Mouse (Mus musculus): ENCODE measurements around the gene Crebbp.
"Not testable (repeated sequence)": the region's sequence is repeated elsewhere in the genome, so short reads cannot be mapped to it uniquely, and the experiment has no call there.

Gene Crebbp

DNA sequence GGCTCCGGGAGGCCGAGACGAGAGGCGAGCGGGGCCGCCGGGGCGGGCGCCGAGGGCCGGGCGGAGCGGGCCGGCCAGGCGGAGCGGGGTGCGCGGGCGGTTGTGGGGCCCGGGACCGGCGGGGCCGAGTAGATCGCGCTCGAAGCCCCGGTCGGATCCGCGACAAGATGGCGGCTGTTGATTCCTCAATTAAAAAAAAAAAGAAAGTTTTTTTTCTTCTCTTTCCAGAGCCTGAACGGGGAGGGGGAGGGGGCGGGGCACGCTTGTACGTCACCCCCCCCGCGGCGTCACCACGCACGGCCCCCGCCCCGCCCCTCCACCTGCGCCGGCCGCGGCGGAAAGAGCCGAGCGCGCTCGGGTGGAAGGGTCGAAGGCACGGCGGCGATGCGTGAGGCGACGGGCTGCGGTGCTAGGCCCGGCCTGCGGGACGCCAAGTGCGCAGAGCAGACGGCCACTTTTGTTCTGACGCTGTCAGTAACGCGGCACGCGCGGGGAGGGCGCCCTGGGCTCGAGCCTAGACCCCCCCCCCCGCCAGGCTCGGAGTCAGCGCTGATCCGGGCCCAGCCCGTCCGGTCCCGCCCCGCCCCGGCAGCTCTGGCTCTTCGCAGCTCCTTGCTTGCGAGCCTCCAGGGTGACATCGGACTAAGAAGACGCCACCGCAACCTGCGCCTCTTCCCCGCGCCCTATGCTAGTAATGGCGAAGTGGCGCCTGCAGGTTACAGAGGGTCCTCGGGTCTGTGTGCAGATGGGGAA is at the start of gene Crebbp:
TSS of gene Crebbp (minus strand) at position 199 of the 753 bp plus-strand sequence.
- DNase-seq (ENCODE audit: inconsistent age in 2 of 2, low spot score in 1 of 2) = peak; percentile 90 to 96

DNA sequence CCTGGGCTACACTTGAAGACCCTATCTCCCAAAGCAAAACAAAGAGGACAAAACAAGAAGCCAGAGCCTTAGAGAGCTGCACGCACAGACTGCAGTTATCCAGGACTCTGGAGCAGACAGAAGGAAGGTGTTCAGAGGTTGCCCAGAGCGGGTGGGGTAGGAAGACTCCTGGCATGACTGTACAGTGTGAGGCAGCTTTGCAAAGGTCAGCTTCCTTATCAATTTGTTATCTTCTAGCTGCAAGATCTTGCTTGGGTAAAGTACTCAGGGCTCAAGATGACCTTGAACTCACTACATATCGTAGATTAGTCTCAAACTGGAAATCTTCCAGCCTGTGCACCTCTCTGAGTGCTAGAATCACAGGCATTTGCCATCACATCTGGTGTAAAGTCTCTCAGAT is 49.7 kb upstream of the Crebbp start:
- DNase-seq (ENCODE audit: inconsistent age in 2 of 2, low spot score in 1 of 2) = peak; percentile 43 to 56

GRCm38 (mm10) chr16:4257546-4257945 is 43.7 kb upstream of the Crebbp start:
- no peak for DNase-seq (ENCODE audit: inconsistent age in 2 of 2, low spot score in 1 of 2)

DNA sequence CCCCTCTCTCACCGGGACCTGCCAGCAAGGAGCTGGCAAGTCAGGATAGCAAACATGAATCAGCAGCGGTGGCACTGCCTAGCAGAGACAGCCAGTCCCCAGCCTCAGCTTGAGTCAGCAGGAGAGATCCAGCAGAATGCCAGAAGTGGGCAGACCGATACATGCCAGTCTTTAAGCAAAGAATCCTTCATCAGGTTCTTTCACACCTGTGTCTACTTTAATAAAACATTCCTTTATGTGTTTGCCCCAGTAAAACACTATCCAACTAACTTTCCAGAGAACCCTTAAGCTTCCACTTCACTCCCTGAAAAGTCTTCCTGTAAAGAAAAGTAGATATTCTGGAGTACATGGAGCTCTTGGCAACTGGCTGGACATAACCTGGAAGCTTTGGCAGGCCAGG is 35.0 kb upstream of the Crebbp start:
- no peak for DNase-seq (ENCODE audit: inconsistent age in 2 of 2, low spot score in 1 of 2)

- DNase-seq (ENCODE audit: inconsistent age in 2 of 2, low spot score in 1 of 2) = not testable (repeated sequence)
These were observed 31.4 kb upstream of the Crebbp start for GRCm38 (mm10) chr16:4245241-4245640.

GRCm38 (mm10) chr16:4236131-4236530 is 22.3 kb upstream of the Crebbp start:
- no peak for DNase-seq (ENCODE audit: inconsistent age in 2 of 2, low spot score in 1 of 2)

GRCm38 (mm10) chr16:4235587-4235986 is 21.8 kb upstream of the Crebbp start:
- no peak for DNase-seq (ENCODE audit: inconsistent age in 2 of 2, low spot score in 1 of 2)

DNA sequence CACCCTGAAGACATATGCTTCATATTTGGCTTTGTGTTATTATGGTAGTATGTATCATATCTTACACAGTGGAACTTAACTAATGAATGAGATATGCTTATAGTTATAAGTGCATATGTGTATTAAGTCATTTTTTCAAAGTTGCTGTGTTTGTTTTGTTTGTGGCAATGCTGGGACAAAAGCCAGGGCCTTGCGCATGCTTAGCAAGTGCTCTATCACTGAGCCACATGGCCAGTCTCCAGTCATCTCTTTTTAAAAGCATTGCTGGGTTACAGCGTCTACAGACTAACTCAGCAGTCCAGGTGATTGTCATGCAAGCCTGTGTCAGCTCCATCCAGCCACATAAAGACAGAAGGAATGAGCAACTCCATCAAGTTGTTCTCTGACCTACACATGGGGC is 12.0 kb upstream of the Crebbp start:
- DNase-seq (ENCODE audit: inconsistent age in 2 of 2, low spot score in 1 of 2) = no peak

DNA sequence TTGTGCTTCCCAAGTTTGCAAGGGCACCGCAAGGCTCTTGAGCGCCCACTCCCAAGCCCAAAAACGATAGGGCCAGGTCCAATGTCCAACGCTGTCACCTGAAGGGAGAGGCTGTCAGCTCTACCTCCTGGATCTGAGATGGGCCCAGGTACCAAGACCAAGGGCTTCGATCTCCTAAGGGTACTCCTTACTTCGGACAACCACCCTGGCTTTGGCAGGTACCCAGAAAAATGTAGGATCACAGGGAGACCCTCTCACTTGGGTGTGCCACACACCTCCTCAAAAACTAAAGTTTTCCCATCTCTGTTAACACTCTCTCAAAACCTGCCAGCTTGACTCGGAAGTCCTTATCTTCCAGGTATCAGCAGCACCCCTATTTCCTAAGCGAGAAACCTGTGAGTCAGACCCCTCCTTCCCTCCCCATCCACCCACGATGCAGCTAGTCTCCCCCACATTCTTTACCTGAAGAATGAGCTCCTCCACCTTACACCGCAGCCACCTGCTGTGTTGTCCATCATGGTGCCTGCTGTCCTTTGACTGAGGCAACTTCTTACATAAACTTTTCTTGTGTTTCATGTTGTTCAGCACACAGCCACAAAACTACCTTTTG is 939 bp upstream of the Crebbp start:
- peak in 1 of 2 experiments; percentile 23 for DNase-seq (ENCODE audit: inconsistent age in 2 of 2, low spot score in 1 of 2)

DNA sequence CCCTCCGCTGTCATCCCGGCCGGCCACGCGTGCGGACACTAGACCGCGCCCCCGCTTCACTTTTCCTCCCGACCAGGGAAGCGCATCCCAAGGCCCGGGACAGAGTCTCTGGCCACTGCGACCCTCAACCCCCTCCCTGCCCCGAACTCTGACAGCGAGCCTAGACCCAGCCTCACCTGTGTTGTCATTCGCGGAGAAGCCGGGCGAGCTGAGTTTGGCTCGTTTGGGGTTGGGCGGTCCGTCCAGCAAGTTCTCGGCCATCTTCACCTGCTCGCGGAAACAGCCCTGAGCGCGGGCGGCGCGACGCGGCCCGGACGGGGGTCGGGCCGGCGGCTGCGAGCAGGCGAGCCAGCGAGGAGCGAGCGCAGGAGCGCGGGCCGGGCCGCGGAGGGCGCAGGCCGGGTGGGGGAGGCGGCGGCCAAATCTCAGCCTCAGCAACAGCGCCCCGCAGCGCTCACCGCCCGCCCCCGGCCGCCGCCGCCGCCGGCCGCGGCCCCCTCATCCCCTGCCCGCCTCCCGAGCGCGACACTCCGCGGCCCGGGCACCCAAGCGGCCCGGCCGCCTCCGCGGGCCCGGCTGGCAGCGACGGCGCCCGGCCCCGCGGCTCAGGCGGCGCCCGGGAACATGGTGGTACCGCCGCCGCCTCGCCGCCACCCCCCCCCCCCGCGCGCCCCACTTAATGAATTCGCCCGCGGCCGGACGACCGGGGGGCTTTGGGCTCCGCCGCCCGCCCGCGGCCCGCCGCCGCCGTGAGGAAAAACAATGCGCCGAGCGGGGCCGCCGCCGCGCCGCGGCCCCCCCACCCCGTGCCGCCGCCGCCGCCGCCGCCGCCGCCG is 616 bp downstream of the Crebbp start:
- DNase-seq (ENCODE audit: inconsistent age in 2 of 2, low spot score in 1 of 2) = peak; percentile 79 to 88

DNA sequence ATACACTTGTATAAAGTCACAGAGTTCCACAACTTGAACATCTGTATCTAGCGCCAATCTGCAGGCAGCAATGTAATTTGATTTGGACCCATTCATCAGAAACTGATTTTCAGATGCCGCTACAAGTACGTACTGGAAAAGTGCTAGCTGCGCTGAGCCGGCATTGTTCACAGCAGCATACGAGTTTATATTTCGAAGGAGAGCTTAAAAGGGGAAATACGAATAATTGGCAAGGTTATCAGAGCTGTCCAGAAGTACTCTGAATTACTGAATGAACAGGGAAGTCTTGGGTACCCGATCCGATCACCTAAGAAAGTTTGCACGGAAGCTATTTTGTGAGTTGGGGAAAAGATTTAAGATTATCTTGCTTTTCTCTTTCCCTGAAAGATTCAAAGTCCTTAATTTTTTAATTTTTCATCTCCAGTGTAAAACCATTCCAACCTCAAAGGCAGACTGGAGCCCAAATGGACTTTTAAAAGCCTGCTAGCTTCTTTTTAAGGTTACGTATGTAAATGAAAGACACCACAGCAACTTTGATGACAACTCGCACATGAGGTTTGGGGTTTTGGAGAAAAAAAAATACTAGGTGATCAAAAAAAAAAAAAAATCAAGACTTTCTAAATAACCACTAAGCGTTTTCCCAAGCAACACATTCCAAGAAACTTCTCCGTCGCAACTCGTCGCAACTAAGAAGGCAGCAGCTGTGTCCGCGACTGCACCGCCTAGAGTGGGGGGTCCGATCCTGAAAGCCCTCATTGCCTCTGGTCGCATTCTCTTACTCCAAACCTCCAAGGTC is 1.4 kb downstream of the Crebbp start:
- DNase-seq (ENCODE audit: inconsistent age in 2 of 2, low spot score in 1 of 2) = peak in 1 of 2 experiments; percentile 60

DNA sequence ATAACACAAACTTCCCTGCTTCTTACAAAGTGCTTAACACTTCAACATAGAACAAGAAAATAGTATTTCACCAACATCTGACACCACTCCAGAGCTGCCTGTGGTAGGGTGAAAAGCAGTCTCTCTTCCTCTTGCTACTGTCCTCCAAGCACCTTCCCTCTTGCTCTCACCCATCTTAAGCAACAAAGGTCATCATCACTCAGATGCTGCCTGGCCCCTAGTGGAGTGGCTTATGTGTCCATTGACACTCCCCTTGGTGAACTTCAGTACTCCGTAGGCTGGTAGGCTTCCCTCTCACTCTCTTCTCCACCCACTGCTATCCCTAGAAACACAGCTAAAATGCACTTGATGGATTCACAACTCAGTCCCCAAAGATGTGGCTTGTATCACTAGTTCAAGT is 3.5 kb downstream of the Crebbp start:
- DNase-seq (ENCODE audit: inconsistent age in 2 of 2, low spot score in 1 of 2) = no peak

DNA sequence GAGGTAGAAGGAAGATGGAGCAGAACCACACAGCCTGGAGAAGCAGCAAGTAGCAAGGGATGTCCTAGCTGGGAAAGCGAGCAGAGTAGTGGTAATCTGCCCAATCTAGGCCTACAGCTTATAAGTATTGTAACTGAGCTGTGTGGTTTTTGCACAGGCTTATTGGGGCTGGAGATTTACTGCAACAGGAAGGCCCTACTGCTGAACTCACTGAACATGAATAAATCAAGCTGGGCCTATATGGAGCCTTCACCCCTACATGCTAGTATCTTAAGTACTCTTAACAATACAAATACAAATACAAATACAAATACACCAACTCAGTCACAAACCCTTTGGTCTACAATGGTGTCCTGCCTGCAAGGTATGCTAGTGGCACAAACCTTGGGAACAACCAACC is 10.2 kb downstream of the Crebbp start:
- peak in 1 of 2 experiments; percentile 20 for DNase-seq (ENCODE audit: inconsistent age in 2 of 2, low spot score in 1 of 2)

DNA sequence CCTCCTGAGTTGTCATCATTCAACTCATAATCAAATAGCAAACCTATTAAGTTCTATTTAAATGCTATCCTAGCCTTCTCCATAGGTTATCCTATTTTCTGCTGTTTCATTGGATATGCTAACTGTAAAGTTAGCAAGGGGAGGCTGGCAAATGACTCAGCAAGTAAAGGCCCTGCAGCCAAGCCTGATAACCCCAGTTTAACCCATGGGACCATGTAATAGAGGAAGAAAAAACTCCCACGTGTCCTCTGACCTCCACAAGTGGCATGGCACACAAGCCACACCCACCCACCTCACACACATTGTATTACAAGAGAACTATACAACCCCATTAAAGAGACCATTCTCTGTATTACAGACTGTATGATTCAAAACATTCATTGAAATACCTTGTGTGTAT is 13.8 kb downstream of the Crebbp start:
- peak in 1 of 2 experiments; percentile 65 for DNase-seq (ENCODE audit: inconsistent age in 2 of 2, low spot score in 1 of 2)

DNA sequence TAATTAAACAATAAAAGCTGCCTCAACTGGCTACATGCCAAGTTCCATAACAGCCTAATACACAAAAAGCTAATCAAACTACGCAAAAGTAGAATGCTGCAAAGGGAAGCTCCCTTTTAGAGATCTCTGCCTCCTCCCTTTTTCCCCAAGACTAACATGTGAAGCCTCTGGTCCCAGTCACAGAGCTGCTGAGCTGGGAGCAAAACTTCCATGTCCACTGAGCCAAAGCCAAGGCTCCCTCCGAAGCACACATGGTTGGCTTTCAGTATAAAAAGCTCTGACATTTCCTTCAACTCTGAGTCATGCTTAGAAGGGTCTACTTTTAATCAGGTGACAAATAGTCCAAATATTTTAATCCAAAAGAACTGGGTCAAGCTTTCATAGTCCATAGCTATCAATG is 14.2 kb downstream of the Crebbp start:
- peak; percentile 30 to 76 for DNase-seq (ENCODE audit: inconsistent age in 2 of 2, low spot score in 1 of 2)

GRCm38 (mm10) chr16:4198004-4198403 is 15.8 kb downstream of the Crebbp start:
- no peak for DNase-seq (ENCODE audit: inconsistent age in 2 of 2, low spot score in 1 of 2)

DNA sequence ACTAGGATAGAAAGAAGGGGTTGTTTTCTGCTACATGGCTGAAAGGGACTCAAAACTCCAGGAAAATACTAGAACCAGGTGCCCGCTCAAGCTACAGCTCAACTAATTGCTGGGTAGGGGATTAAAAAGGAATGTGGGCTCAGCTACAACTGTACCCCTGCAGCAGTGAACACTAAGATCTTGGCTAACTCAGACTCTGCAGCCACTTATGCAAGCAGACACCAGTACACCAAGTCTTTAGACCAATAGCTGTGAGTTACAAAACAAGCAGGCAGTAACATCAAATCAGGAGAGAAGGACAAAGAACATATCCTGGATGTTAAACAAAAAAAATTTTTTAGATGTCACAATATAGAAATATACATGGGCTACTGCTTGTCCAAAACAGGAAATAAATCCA is 23.6 kb downstream of the Crebbp start:
- DNase-seq (ENCODE audit: inconsistent age in 2 of 2, low spot score in 1 of 2) = no peak

GRCm38 (mm10) chr16:4175134-4175533 is 38.7 kb downstream of the Crebbp start:
- DNase-seq (ENCODE audit: inconsistent age in 2 of 2, low spot score in 1 of 2) = no peak

- DNase-seq (ENCODE audit: inconsistent age in 2 of 2, low spot score in 1 of 2) = no peak
These were observed 44.3 kb downstream of the Crebbp start for GRCm38 (mm10) chr16:4169530-4169929.

GRCm38 (mm10) chr16:4168476-4168875 is 45.3 kb downstream of the Crebbp start:
- no peak for DNase-seq (ENCODE audit: inconsistent age in 2 of 2, low spot score in 1 of 2)

DNA sequence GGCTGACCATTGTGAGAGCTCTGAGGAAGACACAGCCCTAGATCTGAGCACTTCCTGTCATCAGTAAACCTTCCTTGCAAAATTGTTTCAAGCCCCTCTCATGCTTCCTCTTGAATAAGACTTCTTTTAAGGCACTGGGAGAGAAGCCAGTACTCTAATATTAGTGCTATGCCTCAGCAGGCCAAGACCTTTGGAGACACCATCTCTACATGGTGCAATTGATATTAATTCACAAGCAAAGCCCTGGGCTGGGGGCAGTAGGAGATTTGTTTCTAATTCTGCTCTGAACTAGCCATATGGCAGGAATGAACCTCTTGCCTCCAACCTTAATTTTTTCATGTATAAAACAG is 52.9 kb downstream of the Crebbp start:
- no peak for DNase-seq (ENCODE audit: inconsistent age in 2 of 2, low spot score in 1 of 2)
